Mouse (Mus musculus): Measurements from ENCODE around the gene Arpp21.

GRCm38 (mm10) chr9:112209803-112210202, 25.9 kb downstream of the Arpp21 start:
- TF ChIP-seq CTCF (IDR thresholded peaks at IDR 0.05; ENCODE audit: control insufficient read depth, insufficient read depth, insufficient replicate concordance, low read depth, low read length) (no peak), POLR2A (IDR thresholded peaks at IDR 0.05; ENCODE audit: control insufficient read depth, low read depth, low read length) (no peak)

Data from testis, adult 2 months (tissue).